Mouse (Mus musculus): ENCODE measurements around the gene Olfr486. TPM values are rescaled to one million over a fixed set of nuclear protein-coding genes. Genes with fewer than 3 reads are reported as not detected.

Gene Olfr486
- polyA plus RNA-seq, 1 experiment from 2014 or later = not detected

Other genes starting within 250 kb of the Olfr486 start
- not detected in 2 replicates for gene Olfr473, start 242.3 kb downstream of the Olfr486 start, polyA plus RNA-seq (2015; fragmentation: Nextera tagmentation; extraction: Ambion mirVana)
- not detected in 2 replicates for gene Olfr474, start 218.1 kb downstream of the Olfr486 start, polyA plus RNA-seq (2015; fragmentation: Nextera tagmentation; extraction: Ambion mirVana)
- not detected in 2 replicates for gene Olfr476, start 207.9 kb downstream of the Olfr486 start, polyA plus RNA-seq (2015; fragmentation: Nextera tagmentation; extraction: Ambion mirVana)
- not detected in 2 replicates for gene Olfr477, start 186.0 kb downstream of the Olfr486 start, polyA plus RNA-seq (2015; fragmentation: Nextera tagmentation; extraction: Ambion mirVana)
- gene Olfr478, start 138.8 kb downstream of the Olfr486 start, polyA plus RNA-seq (2015; fragmentation: Nextera tagmentation; extraction: Ambion mirVana) = not detected in 2 replicates
- not detected in 2 replicates for gene Olfr479, start 122.0 kb downstream of the Olfr486 start, polyA plus RNA-seq (2015; fragmentation: Nextera tagmentation; extraction: Ambion mirVana)
- not detected in 2 replicates for gene Olfr480, start 105.4 kb downstream of the Olfr486 start, polyA plus RNA-seq (2015; fragmentation: Nextera tagmentation; extraction: Ambion mirVana)
- not detected in 2 replicates for gene Olfr481, start 92.9 kb downstream of the Olfr486 start, polyA plus RNA-seq (2015; fragmentation: Nextera tagmentation; extraction: Ambion mirVana)
- not detected in 2 replicates for gene Olfr482, start 75.2 kb downstream of the Olfr486 start, polyA plus RNA-seq (2015; fragmentation: Nextera tagmentation; extraction: Ambion mirVana)
- not detected in 2 replicates for gene Olfr483, start 71.9 kb downstream of the Olfr486 start, polyA plus RNA-seq (2015; fragmentation: Nextera tagmentation; extraction: Ambion mirVana)
- not detected in 2 replicates for gene Olfr484, start 45.3 kb downstream of the Olfr486 start, polyA plus RNA-seq (2015; fragmentation: Nextera tagmentation; extraction: Ambion mirVana)
- gene Olfr485, start 12.9 kb downstream of the Olfr486 start, polyA plus RNA-seq (2015; fragmentation: Nextera tagmentation; extraction: Ambion mirVana) = not detected in 2 replicates
- gene Olfr487, start 41.9 kb upstream of the Olfr486 start, polyA plus RNA-seq (2015; fragmentation: Nextera tagmentation; extraction: Ambion mirVana) = not detected in 2 replicates
- gene Olfr488, start 85.6 kb upstream of the Olfr486 start, polyA plus RNA-seq (2015; fragmentation: Nextera tagmentation; extraction: Ambion mirVana) = not detected in 2 replicates
- gene Olfr490, start 116.2 kb upstream of the Olfr486 start, polyA plus RNA-seq (2015; fragmentation: Nextera tagmentation; extraction: Ambion mirVana) = not detected in 2 replicates
- gene Olfr491, start 140.7 kb upstream of the Olfr486 start, polyA plus RNA-seq (2015; fragmentation: Nextera tagmentation; extraction: Ambion mirVana) = not detected in 2 replicates
- gene Olfr492, start 150.9 kb upstream of the Olfr486 start, polyA plus RNA-seq (2015; fragmentation: Nextera tagmentation; extraction: Ambion mirVana) = not detected in 2 replicates
- gene Olfr493, start 174.2 kb upstream of the Olfr486 start, polyA plus RNA-seq (2015; fragmentation: Nextera tagmentation; extraction: Ambion mirVana) = not detected in 2 replicates
- not detected in 2 replicates for gene Olfr494, start 192.6 kb upstream of the Olfr486 start, polyA plus RNA-seq (2015; fragmentation: Nextera tagmentation; extraction: Ambion mirVana)
- not detected in 2 replicates for gene Olfr495, start 220.4 kb upstream of the Olfr486 start, polyA plus RNA-seq (2015; fragmentation: Nextera tagmentation; extraction: Ambion mirVana)
- not detected in 2 replicates for gene Olfr497, start 247.7 kb upstream of the Olfr486 start, polyA plus RNA-seq (2015; fragmentation: Nextera tagmentation; extraction: Ambion mirVana)